Mouse (Mus musculus) forebrain, embryonic 15.5 days (tissue): ENCODE results near the gene Acr. TPM values are rescaled to one million over a fixed set of nuclear protein-coding genes. Genes with fewer than 3 reads are reported as not detected.
A peak's percentile ranks its signal among the peaks of the same experiment; 100 is the strongest.

ENCODE experiments used
- ATAC-seq: fragments of 200-750 bp; cut with Nextera tagmentation; replicated peaks from 2 replicates; pipeline ENCODE4 v1.8.0; 2017; ENCODE audit warnings: mild to moderate bottlenecking, moderate TSS enrichment, moderate library complexity
- H3K27ac ChIP-seq: fragments of 300-500 bp; sonication (generic); replicated peaks from 2 replicates; pipeline ENCODE4 v1.5.1; 2015; ENCODE audit warnings: mild to moderate bottlenecking, inconsistent platforms
- H3K27me3 ChIP-seq: fragments of 300-500 bp; sonication (generic); 2 replicates; pipeline ENCODE4 v1.6.1; 2015; ENCODE audit warnings: inconsistent platforms
- H3K36me3 ChIP-seq: fragments of 300-500 bp; sonication (generic); 2 replicates; pipeline ENCODE4 v1.6.1; 2015; ENCODE audit warnings: mild to moderate bottlenecking, inconsistent platforms
- H3K4me1 ChIP-seq: fragments of 300-500 bp; sonication (generic); 2 replicates; pipeline ENCODE4 v1.6.1; 2015; ENCODE audit warnings: inconsistent platforms
- H3K4me2 ChIP-seq: fragments of 300-500 bp; sonication (generic); replicated peaks from 2 replicates; pipeline ENCODE4 v1.6.1; 2015; ENCODE audit warnings: mild to moderate bottlenecking, inconsistent platforms
- H3K4me3 ChIP-seq: fragments of 300-500 bp; sonication (generic); 2 replicates; pipeline ENCODE4 v1.5.1; 2015; ENCODE audit warnings: mild to moderate bottlenecking, inconsistent platforms
- H3K9ac ChIP-seq: fragments of 300-500 bp; sonication (generic); replicated peaks from 2 replicates; pipeline ENCODE4 v1.6.1; 2015; ENCODE audit warnings: mild to moderate bottlenecking, inconsistent platforms
- H3K9me3 ChIP-seq: fragments of 300-500 bp; sonication (generic); 2 replicates; pipeline ENCODE4 v1.6.1; 2016; ENCODE audit warnings: inconsistent platforms
- WGBS: fragments of 180-500 bp; shearing (Covaris S2); methylation state at CpG from one replicate; pipeline ENCODE4 v1.1.7; 2015; ENCODE audit warnings: mixed read lengths; 5-methylcytosine and 5-hydroxymethylcytosine counted together
- polyA plus RNA-seq: library from polyadenylated mRNA; unstranded; fragments of >200 nt; fragmentation: Nextera tagmentation; extraction: Ambion mirVana; gene quantifications from 2 replicates; pipeline ENCODE4 v1.2.1, GENCODE M21; 2015

Gene Acr
- polyA plus RNA-seq, 1 experiment from 2014 or later = 1.6 TPM

- H3K4me2 ChIP-seq = no peak overlapping the region
- no peak overlapping the region for H3K9ac ChIP-seq
- WGBS = 77% methylated on average over 1 of the region's 1 CpGs
- H3K27me3 ChIP-seq = peaks cover 2% of the 10 kb centered on the region
- H3K27ac ChIP-seq = no peak overlapping the region
- H3K4me1 ChIP-seq = peaks cover 25% of the 10 kb centered on the region
- peaks cover 3% of the 10 kb centered on the region; the same call in 1 of the 2 replicates for H3K36me3 ChIP-seq
- no peak overlapping the region for H3K4me3 ChIP-seq
- H3K9me3 ChIP-seq = no peaks in the 10 kb centered on the region
- no peak for ATAC-seq
Observed at GRCm38 (mm10) chr15:89551733-89552132, 16.4 kb upstream of the Acr start.

DNA sequence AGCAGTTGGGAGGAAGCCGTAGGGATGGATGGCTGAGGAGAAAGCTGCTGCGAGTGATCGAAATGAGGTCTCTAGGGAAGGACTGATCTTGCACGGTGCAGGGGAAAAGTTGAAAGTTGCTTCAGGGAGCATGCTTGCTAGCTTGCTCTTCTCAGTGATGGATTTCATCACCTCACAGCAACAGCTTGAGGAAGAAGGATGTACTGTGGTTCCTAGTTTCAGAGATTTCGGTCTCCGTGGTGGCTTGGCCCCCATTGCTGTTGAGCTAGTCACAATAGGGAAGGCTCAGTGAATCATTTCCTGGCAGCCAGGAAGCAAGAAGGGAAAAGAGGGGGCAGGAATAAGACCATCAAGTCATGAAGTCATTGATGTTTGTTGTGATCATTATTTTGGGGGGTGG is 12.5 kb upstream of the Acr start:
- Histone ChIP-seq H3K4me1 (peaks cover 18% of the 10 kb centered on the region), H3K9me3 (no peaks in the 10 kb centered on the region), H3K27ac (no peak overlapping the region), H3K36me3 (no peaks in the 10 kb centered on the region), H3K9ac (no peak overlapping the region), H3K4me2 (no peak overlapping the region), H3K4me3 (no peak overlapping the region), H3K27me3 (peaks cover 27% of the 10 kb centered on the region)
- 95% methylated on average over 6 of the region's 6 CpGs for WGBS
- no peak for ATAC-seq

DNA sequence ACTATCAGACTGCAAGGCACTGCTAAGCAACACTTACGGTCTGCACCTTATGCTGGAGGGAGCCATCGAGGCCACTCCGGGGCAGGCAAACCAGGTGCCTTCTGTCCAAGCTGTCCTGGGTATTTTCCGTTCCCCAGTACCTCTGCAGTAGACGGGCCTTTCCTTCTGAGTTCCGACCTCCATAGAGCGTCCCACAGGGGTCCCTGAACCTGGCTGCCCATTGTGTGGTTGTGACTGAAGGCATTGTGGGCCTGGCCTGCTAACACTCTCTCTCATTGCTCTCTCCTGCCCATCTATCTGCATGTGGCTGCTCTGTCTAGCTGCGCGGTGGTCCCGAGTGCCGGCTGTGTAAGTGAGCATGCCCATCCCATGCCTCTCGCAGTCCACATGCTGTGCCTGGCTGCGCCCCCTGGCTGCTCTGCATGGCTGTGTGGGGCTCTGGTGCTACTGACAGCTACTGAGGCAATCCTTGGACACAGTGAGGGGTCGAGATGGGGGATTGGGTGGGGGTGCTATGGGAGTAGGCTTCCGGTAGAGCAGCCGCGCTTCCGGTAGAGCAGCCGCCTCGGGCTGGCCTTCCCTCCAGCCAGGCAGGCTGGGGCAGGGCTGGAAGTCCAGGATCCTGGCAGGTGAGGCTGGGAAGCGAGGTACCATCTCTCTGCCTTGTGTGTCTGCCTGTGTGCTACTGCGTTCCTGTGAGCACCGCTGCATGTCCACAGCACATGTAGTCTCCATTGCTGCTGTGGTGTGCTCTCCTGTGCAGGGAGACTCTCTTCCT is 11.5 kb upstream of the Acr start:
- no peaks in the 10 kb centered on the region for H3K36me3 ChIP-seq
- WGBS = 20% methylated on average over 23 of the region's 23 CpGs
- peak; percentile 63 for ATAC-seq
- H3K4me1 ChIP-seq = peaks cover 18% of the 10 kb centered on the region
- H3K27ac ChIP-seq = no peak overlapping the region
- peak overlapping the region; percentile 35 for H3K4me2 ChIP-seq
- H3K27me3 ChIP-seq = peaks cover 27% of the 10 kb centered on the region
- peak overlapping the region; percentile 16; the same call in 1 of the 2 replicates for H3K4me3 ChIP-seq
- no peak overlapping the region for H3K9ac ChIP-seq
- H3K9me3 ChIP-seq = no peaks in the 10 kb centered on the region

- Histone ChIP-seq H3K4me3 (peak overlapping the region; percentile 16; the same call in 1 of the 2 replicates), H3K9ac (no peak overlapping the region), H3K9me3 (no peaks in the 10 kb centered on the region), H3K27me3 (peaks cover 27% of the 10 kb centered on the region), H3K4me2 (peak overlapping the region; percentile 35), H3K4me1 (peaks cover 18% of the 10 kb centered on the region), H3K27ac (no peak overlapping the region), H3K36me3 (no peaks in the 10 kb centered on the region)
- ATAC-seq = 0 out of 2 replicates have a peak, but pooled peaks have one; percentile 5
- 9% methylated on average over 40 of the region's 40 CpGs for WGBS
Observed at GRCm38 (mm10) chr15:89557179-89557995, 10.7 kb upstream of the Acr start.

- 6% methylated on average over 33 of the region's 34 CpGs for WGBS
- Histone ChIP-seq H3K9ac (no peak overlapping the region), H3K4me2 (peak overlapping the region; percentile 24), H3K9me3 (no peaks in the 10 kb centered on the region), H3K27me3 (peaks cover 27% of the 10 kb centered on the region), H3K4me1 (peaks cover 18% of the 10 kb centered on the region), H3K36me3 (no peaks in the 10 kb centered on the region), H3K4me3 (peak overlapping the region; percentile 4; the same call in 1 of the 2 replicates), H3K27ac (no peak overlapping the region)
- no peak for ATAC-seq
Observed at GRCm38 (mm10) chr15:89557996-89558390, 10.1 kb upstream of the Acr start.

GRCm38 (mm10) chr15:89559202-89559731 is 8.9 kb upstream of the Acr start:
- Histone ChIP-seq H3K36me3 (no peaks in the 10 kb centered on the region), H3K4me3 (no peak overlapping the region), H3K27me3 (peaks cover 27% of the 10 kb centered on the region), H3K9ac (no peak overlapping the region), H3K4me2 (no peak overlapping the region), H3K9me3 (no peaks in the 10 kb centered on the region), H3K27ac (no peak overlapping the region), H3K4me1 (peaks cover 18% of the 10 kb centered on the region)
- WGBS = 37% methylated on average over 10 of the region's 10 CpGs
- no peak for ATAC-seq

- no peak for ATAC-seq
- WGBS = 82% methylated on average over 8 of the region's 8 CpGs
- Histone ChIP-seq H3K4me2 (no peak overlapping the region), H3K27me3 (no peaks in the 10 kb centered on the region), H3K27ac (no peak overlapping the region), H3K4me3 (no peak overlapping the region), H3K9ac (no peak overlapping the region), H3K4me1 (no peaks in the 10 kb centered on the region), H3K36me3 (no peaks in the 10 kb centered on the region), H3K9me3 (no peaks in the 10 kb centered on the region)
Observed at GRCm38 (mm10) chr15:89572147-89572546, 4.0 kb downstream of the Acr start.

DNA sequence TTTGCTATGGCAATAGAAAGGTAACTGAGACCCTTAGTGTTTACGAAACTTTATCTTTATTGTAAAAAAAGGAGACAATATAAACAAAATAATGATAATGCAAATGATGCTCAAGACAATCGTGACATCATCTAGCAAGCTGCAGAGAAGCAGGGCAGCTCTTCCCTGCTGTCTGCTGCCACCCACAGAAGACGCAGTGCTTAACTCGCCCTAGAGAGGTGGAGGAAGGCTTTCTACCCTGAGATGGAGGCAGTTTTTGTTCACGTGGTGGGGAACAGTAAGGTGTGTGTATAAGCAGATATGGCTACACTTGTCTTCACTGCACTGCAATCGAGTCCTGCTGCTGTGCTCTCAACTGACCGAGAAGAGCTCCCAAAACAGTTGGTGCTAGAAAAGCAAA is 14.4 kb downstream of the Acr start:
- no peak overlapping the region for H3K9ac ChIP-seq
- WGBS = 93% methylated on average over 7 of the region's 7 CpGs
- no peaks in the 10 kb centered on the region for H3K4me1 ChIP-seq
- H3K27ac ChIP-seq = no peak overlapping the region
- H3K9me3 ChIP-seq = no peaks in the 10 kb centered on the region
- H3K4me3 ChIP-seq = no peak overlapping the region
- H3K4me2 ChIP-seq = no peak overlapping the region
- H3K27me3 ChIP-seq = no peaks in the 10 kb centered on the region
- peaks cover 18% of the 10 kb centered on the region for H3K36me3 ChIP-seq
- no peak for ATAC-seq

- Histone ChIP-seq H3K27me3 (no peaks in the 10 kb centered on the region), H3K4me1 (no peaks in the 10 kb centered on the region), H3K9ac (no peak overlapping the region), H3K27ac (no peak overlapping the region), H3K36me3 (peaks cover 21% of the 10 kb centered on the region), H3K4me2 (no peak overlapping the region), H3K4me3 (no peak overlapping the region), H3K9me3 (no peaks in the 10 kb centered on the region)
- no peak for ATAC-seq
- 81% methylated on average over 5 of the region's 5 CpGs for WGBS
Observed at GRCm38 (mm10) chr15:89585101-89585500, 17.0 kb downstream of the Acr start.

DNA sequence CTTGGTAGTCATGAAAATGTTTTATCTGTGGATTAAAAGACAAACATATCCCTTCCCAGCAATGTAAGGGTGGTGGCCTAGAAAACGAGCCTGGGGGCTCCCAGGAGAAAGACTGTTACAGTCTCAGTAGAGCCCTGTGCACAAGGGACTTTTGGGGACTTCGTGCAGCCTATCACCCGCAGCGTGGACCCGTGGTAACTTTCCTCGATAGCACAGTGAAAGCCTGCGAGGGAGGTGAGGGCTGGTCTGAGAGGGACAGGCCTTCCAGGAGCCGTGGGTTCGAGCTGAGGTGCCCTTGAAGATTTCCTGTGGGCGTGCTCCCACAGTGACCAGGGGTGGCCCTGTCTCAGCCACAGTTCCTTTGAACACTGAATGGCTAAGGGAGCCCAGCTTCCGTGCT is 17.5 kb downstream of the Acr start:
- Histone ChIP-seq H3K36me3 (peaks cover 21% of the 10 kb centered on the region), H3K27ac (no peak overlapping the region)
- WGBS = 91% methylated on average over 11 of the region's 11 CpGs

DNA sequence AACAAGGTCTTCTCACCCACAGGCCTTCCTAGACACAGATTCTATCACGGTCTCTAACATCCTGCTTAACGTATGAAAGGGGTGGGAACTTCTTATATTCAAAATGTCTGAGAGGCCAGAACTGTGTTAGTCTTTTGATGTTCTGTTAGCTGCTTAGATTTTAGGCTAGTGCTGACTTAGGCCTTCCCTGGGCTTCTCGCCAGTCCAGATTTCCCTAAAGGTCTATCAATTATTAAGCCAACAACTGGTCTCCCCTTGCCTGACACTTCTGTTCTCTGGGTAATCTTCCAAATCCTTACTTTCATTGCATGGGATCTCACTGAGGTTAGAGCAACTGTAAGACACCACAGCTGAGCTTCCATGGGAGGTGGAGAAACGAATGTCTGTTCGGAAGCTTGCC is 21.0 kb downstream of the Acr start:
- no peaks in the 10 kb centered on the region for H3K9me3 ChIP-seq
- H3K27me3 ChIP-seq = no peaks in the 10 kb centered on the region
- H3K4me1 ChIP-seq = peaks cover 15% of the 10 kb centered on the region
- H3K9ac ChIP-seq = no peak overlapping the region
- H3K36me3 ChIP-seq = peaks cover 7% of the 10 kb centered on the region; the same call in 1 of the 2 replicates
- no peak overlapping the region for H3K27ac ChIP-seq
- H3K4me3 ChIP-seq = no peak overlapping the region
- H3K4me2 ChIP-seq = no peak overlapping the region
- no peak for ATAC-seq
- WGBS = 87% methylated on average over 5 of the region's 5 CpGs

More for the DNA sequence above, 17.5 kb downstream of the Acr start:
- peaks cover 3% of the 10 kb centered on the region; the same call in 1 of the 2 replicates for H3K4me1 ChIP-seq
- no peak for ATAC-seq
- no peak overlapping the region for H3K4me2 ChIP-seq
- H3K27me3 ChIP-seq = no peaks in the 10 kb centered on the region
- no peak overlapping the region for H3K4me3 ChIP-seq
- H3K9ac ChIP-seq = no peak overlapping the region
- H3K9me3 ChIP-seq = no peaks in the 10 kb centered on the region

DNA sequence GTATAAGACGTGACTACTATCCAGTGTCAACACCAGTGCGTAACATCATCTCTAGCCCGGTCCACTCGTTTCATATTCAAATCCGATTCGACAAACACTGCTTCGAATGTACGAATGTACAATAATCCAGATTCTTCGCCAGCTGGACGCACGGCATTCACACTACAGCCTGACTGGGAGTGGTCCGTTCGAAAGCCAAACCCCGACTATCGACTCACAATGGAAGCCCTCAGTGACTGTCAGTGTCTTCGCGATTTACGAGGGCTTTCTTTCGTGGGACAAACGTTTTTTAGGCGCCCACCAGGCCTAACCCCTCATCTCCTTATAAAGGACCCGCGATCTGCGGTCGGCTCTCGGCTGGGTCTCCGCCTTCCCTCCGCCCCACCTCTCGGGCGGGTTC is 23.2 kb downstream of the Acr start:
- Histone ChIP-seq H3K27me3 (no peaks in the 10 kb centered on the region), H3K4me3 (peak overlapping the region; percentile 57), H3K9ac (peak overlapping the region; percentile 53), H3K36me3 (peaks cover 7% of the 10 kb centered on the region; the same call in 1 of the 2 replicates), H3K4me2 (peak overlapping the region; percentile 71), H3K27ac (peak overlapping the region; percentile 61), H3K9me3 (no peaks in the 10 kb centered on the region), H3K4me1 (peaks cover 15% of the 10 kb centered on the region)
- 1% methylated on average over 30 of the region's 30 CpGs for WGBS
- ATAC-seq = peak; percentile 24; the same call in 1 of the 2 replicates
